Mouse (Mus musculus) heart, postnatal 14 days (tissue): Measurements from ENCODE around the gene Ahctf1. TPM values are rescaled to one million over a fixed set of nuclear protein-coding genes. Genes with fewer than 3 reads are reported as not detected.

ENCODE experiments used
- DNase-seq, 2 experiments: peaks; one replicate each; pipeline ENCODE4 v3.0.0; 2021 to 2022
- intact Hi-C: fragments of 180-260 bp; cut with DNase I; formaldehyde crosslinking; loops from one replicate; pipeline ENCODE4 v1.15.1; 2025
- total RNA-seq, 2 experiments: library from RNA; stranded (reverse); gene quantifications; 2 replicates each; pipeline ENCODE4 v1.2.3; 2021

Ahctf1 gene
- total RNA-seq, 2 experiments from 2014 or later: 21.9 to 22.8 TPM

DNA sequence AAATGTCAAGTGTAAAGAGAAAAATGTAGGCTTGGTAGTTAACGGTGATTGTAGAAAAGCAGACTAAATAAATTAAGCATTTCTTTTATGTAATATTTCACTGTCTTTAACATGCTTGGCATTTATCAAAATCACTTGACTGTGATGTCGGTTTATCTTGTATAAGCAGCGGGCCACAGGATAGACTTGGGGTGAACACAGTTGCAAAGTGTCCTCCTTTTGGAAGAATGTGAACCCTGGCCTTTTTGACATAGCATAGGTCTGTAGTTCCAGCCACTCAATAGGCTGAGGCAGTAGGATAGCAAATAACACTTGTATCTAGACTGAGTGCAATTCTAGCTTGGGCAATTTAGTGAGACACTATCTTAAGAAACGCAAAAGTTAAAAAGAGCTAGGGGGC is 4.0 kb upstream of the Ahctf1 start:
- DNase-seq: no peak
- intact Hi-C loops: no loop called here

DNA sequence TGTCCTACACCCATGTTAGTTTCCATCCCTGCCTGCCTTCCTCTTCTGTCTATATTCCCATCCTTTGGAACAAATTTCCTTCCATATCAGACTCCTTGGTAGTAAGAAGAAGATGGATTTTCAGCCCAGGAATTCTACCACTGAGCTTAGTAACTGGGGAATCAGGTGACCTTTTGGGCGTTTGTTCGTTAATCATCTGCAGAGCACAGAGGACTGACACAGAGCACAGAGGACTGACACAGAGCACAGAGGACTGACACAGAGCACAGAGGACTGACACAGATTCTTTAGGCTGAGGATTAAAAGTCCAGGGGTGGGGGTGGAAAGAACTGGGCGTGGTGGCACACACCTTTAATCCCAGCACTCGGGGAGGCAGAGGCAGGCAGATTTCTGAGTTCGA is 2.3 kb upstream of the Ahctf1 start:
- no peak for DNase-seq
- intact Hi-C loops: no loop called here

DNA sequence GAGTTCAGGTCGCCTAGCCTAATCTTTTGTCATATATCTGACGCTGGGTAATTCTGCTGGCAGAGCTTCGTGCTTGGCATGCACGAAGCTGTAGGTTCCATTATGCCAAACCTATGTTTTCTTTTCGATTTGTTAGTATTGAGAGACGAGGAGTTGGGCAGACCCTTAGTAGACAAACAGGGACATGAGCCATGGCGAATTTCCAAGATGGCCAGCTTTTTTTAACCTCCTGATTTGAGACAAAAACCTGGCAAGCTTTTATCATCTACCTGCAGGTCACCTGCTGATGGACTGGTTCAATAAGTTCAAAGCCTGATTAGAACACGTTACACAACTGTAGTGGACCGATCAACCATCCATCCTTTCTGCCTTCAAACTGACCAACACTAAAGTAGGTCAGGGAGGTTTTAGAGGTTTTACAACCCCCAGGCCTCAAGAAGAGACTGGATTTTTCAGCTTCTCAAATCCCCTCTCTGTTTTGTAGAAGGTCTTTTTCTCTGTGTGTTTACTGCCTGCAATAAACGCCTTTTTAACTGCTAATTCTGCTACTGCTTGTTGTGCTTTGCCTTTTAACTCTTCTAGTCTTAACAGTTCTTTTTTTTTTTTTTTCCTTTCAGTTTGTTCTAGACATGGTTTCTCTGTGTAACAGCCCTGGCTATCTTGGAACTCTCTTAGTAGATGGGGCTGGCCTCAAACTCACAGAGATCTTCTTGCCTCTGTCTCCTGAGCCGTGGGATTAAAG is 831 bp upstream of the Ahctf1 start:
- peak; percentile 18 to 36 for DNase-seq
- intact Hi-C loops: no loop called here

DNA sequence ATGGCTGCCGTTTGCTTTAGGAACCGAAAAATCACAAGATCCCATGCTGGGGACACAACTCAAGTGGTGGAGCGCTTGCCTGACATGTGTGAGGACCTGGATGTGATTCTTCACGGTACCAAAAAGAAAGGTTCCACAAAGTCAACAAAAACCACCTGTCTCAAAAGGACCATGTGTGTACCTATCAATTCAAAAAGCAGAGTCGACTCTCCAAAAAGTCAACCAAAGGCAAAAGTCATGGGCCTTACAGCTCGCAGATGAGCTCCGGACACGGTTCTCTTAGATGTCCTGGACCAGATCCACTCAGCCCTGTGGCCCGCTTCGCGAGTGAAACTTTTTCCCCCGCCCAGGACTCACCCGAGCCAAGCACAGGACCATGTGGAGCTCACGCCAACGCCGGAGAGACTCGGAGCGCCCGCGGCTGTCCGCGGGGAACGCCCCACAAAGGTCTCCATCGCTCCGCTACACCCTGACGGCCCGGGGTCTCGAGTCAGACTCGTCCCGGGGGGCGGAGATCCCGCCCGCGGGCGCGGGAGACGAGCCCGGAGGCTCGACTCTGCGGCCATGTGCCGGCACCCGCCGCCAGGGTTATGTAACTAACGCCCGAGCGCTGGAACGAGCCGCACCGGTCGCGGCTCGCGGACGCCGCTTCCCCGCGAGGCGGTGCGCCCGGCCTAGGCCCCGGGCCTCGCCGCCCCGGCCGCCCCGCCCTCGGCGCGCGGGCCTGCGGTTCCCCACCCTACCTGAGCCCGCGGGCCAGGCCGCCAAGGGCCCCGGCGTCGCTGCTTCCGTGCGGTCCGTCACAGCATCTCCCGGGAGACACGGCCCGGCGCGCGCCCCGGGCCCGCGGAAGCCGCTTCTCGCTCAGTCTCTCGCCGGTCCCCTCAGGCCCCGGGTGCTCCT is 619 bp downstream of the Ahctf1 start, which contains the start of gene Gm10518:
Gm10518 (plus strand) TSS at position 767 of the 903 bp plus-strand sequence.
- intact Hi-C loops: loop anchor here (2.0 kb wide), 1 partner anchor 42 kb away; no protein-coding TSS in a partner anchor
- DNase-seq: peak; percentile 64 to 76

DNA sequence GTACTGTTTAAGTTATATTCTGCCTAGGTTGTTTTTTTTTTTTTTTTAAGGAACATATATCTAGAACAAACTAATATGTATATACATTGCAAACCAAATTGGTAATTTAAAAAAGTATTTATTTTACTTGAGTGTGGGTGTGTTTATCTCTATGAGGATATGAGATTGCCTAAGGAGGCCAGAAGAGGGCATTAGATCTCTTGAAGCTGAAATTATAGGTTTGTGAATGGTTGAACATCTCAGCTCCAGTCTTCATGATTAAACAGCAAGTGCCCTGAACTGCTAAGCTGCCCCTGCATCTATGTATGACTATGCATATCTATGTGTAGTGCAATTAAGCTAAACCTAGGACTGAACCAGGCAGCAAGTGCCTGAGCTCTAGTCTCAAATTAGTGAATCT is 4.7 kb downstream of the Ahctf1 start:
- no peak for DNase-seq
- intact Hi-C loops: no loop called here

DNA sequence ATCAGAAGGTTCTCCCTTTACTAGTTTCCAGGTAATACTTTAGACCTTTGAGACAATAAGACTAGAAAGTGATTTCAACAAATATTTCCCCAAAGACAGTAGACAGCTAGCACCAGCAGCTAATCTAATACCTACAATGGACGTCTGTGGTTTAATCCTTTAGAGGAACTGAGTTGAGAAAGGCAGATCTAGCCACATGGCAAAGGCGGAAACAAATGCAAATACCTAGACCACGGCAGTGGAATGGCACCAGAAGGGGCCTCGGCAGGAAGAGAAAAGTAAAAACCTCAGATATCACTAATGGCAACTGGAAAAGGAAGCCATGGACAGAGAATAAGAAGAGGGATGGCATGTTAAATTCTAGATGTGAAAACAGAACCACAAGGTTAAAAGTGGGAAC is 16.2 kb downstream of the Ahctf1 start:
- intact Hi-C loops: no loop called here
- no peak for DNase-seq

DNA sequence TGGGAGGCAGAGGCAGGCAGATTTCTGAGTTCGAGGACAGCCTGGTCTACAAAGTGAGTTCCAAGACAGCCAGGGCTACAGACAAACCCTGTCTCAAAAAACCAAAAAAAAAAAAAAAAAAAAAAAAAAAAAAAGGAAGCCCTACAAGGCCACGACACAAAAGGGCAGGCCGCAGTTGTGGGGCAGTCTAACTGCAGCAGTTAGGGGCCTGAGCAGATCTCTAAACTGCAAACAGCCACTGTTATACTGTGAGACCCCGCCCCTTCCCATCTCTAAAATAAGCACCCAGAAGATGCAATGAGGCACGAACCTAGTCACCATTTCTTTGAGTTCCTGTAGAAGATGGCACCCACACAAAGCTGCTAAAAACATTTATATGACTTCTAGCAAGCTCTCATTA is 18.0 kb downstream of the Ahctf1 start:
- DNase-seq: no peak
- intact Hi-C loops: no loop called here

DNA sequence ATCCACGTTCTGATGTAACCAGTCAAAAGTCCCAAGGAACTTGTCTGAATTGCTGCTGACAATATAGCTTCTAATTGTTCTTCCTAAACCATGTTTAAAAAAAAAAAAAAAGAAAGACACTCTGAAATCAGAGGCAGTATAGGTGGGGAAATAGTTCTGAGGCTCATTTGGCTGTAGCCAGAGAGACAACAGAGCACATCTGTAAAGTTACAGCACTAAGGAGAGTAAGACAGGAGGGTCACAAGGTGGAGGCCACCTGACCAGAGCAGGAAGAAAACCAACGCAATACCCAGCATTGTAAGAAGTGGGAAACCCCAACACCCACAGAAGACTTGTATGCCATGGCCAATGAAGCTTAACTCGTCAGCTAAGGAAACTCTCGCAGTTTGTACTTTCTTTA is 19.4 kb downstream of the Ahctf1 start:
- DNase-seq: no peak
- intact Hi-C loops: no loop called here

DNA sequence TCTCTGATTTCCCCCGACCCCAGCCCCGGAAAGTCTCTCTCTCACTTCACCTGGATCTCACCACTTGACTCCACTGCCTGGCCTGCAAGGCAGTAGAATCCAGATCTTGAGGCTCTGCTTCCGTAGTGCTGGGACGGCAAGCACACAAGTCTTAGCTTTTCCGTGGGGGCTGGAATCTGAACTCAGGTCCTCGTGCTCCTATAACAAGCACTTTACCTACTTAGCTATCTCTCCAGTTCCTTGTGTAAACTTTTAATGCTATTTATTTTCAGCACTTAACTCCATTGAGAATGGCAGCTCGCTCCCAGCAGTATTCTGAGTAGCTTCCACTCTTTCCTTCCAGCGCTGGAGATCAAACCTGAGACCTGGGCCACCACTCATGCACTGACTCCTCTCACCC is 26.6 kb downstream of the Ahctf1 start:
- DNase-seq: no peak
- intact Hi-C loops: no loop called here

DNA sequence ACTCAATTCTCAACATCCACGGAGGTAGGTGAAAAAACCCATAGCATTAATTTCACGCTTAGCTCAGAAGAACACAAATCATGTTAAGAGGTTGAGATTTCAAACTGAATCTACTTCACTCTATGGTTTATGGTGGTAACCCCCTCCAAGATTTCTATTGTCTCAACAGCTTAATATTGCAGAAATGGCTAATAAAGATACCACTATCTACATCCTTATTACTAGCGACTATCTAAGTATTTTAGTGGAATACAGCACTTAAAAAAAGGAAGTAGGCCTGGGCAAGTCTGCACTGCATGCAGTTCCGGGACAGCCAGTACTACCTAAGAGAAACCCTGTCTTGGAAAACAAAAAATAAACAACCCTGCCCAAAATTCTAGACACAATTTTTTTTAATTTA is 42.9 kb downstream of the Ahctf1 start:
- intact Hi-C loops: no loop called here
- DNase-seq: no peak

DNA sequence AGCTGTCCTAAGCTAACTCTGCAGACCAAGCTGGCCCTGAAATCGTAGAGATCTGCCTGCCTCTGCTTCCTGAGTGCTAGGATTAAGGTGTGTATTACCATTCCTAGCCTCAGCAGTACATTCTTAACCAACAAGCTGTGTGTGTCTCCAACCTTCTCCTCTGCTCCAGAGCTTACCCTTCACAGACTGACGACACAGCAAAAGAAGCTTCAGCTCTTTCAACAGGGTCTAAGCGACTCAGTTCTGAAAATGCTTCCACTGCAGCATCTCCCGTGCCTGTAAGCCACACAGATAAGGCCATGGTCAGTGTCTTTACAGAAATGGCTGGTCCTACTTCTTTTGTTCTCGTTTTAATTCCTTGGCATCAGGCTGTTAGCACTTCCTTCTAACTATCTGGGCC is 43.4 kb downstream of the Ahctf1 start:
- DNase-seq: no peak
- intact Hi-C loops: no loop called here

DNA sequence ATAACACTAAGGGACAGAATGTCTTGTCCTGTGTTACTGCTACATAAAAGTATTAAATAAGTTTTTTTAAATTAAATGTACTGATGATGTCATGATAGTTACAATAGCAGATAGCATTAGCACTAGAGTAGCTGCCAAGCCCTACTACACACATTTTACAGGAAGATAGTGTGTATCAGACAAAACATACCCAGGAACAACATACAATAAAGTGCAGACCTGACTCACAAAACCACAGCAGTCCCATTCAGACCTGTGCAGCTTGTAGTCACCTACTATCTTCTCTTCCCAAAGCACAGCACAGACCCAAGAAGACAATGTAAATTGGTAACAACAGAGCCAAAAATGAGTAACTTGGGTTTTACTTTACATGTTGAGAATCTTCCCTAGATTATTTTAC is 47.0 kb downstream of the Ahctf1 start:
- intact Hi-C loops: no loop called here
- DNase-seq: no peak

DNA sequence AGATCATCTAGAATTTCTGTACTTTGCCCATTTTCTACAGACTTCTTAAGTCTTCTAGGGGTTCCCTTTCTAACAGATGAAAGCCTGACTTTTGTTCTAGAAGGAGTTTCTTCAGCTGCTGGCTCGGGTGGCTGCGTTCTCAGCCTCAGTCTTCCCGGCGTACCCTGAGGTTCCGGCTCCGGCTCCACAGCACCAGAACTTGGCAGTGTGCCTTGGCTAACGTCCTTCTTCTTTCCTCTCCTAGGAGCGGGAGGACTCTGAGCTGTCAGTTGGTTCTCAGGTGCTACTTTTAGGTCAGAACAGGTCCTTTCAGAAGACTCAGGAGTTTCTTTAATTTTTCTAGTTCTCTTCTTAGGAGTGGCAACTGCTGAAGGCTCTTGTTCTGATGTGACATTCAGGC is 50.5 kb downstream of the Ahctf1 start:
- intact Hi-C loops: no loop called here
- DNase-seq: no peak

DNA sequence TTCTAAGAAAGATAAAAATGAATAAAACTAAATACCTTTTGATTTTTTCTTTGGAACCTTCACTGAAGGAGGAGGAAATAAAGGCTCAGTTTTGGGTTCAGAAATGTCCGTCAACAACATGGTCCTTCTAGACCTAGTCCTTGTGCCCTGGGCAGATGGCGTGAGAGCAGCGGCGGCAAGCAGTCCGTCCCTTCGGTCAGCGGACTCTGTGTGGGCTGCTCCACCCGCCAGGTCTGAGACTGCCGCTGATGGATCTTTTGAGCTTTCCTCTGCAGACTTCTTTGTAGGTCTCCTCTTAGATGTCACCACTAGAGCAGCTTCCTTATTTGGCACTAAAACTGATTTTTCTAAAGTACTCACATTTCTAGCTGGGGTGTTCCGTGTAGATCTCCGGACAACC is 51.2 kb downstream of the Ahctf1 start:
- intact Hi-C loops: no loop called here

DNA sequence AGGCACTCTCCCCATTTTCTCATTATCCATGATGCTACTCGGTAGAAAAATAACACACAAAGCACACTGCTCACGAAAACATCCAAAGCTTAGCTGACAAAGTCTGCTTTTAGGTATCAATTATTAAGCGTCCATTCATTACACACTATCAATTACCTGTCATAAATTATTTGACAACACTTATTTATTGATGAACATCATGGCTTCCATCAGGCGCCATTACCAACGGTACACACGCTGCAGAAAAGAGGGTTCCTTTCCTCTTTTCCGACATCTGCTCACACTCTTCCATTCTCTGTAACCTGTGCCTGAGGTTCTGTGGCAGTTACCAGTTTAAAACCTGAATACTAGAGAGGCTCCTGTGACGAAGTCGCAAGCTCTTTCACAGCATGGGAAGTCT is 58.3 kb downstream of the Ahctf1 start, which contains the start of gene Kif28:
Kif28 (minus strand) TSS at position 101 of the 400 bp plus-strand sequence.
- DNase-seq: no peak
- intact Hi-C loops: no loop called here

More for the DNA sequence above, 51.2 kb downstream of the Ahctf1 start:
- no peak for DNase-seq

DNA sequence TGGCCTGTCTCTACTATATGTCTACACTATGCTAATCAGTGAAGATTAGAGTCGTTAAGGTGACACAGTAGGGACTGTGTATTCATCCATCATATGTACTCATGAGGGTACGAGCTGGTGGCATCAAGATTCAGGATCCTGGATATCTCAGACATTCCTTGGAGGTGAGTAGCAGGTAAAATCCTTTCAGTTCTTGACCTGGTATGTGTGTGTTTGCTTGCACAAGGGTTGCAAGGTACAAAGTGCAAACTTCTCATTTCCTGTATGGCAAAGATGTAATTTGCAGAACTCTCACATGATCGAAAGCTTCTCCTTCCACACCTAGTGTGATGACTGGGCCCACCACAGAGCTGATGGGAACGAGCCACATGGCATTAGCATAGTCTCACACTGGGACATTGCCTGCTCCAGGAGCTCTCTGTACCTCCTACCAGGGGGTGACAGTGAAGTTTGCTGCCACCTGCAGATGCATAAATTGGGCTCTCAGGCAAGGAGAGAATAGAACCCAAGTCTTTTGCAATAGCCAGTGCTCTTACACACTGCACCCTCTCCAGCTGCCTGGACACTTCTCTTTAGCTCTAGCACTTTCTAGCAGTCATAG is 59.8 kb downstream of the Ahctf1 start:
- intact Hi-C loops: no loop called here
- DNase-seq: no peak

DNA sequence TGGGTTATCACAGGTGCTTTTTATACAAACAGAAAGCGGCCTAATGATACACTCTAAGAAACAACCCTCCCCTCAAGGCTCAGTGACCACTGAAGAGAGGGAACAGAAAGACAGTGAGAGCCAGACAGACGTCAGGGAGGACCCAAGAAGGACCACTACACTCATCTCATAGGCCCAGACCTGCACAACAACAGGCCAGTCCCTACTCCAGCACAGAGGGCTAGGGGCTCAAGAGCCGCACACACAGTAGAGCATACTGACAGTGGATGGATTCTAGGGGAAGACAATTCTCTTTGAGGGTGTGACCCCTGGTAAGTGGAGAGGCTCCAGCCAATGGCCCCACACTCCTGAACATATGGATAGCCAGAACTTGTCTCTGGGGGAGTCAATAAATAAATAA is 67.0 kb downstream of the Ahctf1 start:
- no peak for DNase-seq
- intact Hi-C loops: loop anchor here (5.0 to 10.0 kb wide), 3 partner anchors 92 to 234 kb away; no protein-coding TSS in a partner anchor

DNA sequence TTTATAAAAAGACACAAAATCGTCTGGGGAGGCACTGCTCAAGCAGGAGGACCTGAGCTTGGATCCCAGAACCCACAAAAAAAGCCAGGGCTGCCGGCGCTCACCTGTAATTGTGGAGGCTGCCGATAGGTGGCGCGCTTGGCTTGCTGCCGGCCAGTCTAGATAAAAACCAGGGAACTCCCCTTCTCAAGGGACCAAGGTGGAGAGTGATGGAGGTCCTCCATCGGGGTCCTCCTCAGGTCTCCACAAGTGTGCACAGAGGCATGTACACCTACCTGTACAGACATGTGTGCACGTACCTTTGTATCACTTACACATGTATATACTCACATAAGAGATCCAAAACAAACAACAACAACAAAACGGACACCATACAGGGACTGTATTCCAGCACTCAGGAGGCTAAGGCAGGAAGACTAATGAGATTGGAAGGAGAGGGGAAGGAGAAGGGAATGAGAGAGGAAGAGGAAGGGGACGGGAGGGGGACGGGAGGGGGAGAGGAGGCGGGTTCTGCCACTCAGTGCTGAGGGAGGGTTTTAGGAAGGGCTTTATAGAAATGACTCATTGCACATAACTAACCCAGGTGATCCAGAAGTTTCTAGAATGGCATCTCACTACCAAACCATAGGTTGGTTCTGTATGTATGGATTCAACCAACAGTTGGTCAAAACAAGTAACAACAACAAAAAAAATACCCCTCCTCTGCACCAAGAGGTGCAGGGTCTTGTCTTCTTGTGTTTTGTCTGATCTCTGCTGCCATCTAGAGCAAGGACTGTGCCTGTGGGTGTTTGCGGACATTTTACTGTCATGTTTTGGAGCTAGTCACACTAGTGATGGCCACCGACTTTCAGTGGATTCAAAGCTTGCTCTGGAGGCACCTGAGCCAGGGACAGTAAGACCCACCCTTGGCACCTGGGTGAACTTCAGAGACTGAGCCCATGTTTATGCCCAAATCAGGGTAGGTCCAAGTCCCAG is 68.7 kb downstream of the Ahctf1 start:
- DNase-seq: peak; percentile 68 to 78
- intact Hi-C loops: loop anchor here (5.0 to 10.0 kb wide), 3 partner anchors 90 to 232 kb away; no protein-coding TSS in a partner anchor

DNA sequence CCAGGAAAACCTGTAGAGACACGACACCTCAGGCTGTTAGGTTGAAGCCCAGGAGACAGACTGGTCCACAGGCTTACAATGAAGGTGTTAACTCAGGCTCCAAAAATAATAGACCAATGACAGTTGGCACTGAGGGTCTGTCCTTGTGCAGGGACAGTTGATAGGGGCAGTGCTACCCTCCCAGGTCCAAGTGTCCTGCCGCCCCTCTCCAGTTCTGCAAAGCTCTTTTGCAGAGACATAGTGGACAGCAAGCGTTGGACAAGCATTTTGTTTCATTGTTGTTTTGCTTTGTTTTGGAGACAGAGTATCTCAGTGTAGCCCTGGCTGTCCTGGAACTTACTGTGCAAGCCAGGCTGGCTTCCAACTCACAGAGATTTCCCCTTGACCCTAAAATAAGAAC is 72.1 kb downstream of the Ahctf1 start:
- peak in 1 of 2 experiments; percentile 26 for DNase-seq
- intact Hi-C loops: loop anchor here (10.0 kb wide), 1 partner anchor 87 kb away; no protein-coding TSS in a partner anchor

DNA sequence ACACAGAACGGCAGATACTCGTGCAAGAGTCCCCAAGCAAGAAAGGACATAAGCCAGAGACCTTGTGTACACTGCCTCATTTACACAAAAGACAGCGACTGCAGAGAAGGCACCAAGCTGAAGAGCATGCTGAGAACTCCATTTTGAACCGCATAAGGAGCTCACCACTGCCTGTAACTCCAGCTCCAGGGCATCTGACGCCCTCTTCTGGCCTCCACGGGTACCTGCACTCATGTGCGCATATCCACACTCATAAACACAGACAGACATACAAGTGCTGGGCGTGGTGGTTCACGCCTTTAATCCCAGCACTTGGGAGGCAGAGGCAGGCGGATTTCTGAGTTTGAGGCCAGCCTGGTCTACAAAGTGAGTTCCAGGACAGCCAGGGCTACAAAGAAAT is 74.8 kb downstream of the Ahctf1 start:
- intact Hi-C loops: no loop called here
- no peak for DNase-seq
